Mouse (Mus musculus) liver (tissue): ENCODE data around the gene Unc119b.
A peak's percentile ranks its signal among the peaks of the same experiment; 100 is the strongest.
"Not testable (repeated sequence)": the region's sequence is repeated elsewhere in the genome, so short reads cannot be mapped to it uniquely, and the experiment has no call there.

ENCODE experiments used
- DNase-seq: peaks from one replicate; pipeline ENCODE4 v3.0.0-alpha.2; 2020; ENCODE audit warnings: mixed read lengths

Unc119b gene

DNA sequence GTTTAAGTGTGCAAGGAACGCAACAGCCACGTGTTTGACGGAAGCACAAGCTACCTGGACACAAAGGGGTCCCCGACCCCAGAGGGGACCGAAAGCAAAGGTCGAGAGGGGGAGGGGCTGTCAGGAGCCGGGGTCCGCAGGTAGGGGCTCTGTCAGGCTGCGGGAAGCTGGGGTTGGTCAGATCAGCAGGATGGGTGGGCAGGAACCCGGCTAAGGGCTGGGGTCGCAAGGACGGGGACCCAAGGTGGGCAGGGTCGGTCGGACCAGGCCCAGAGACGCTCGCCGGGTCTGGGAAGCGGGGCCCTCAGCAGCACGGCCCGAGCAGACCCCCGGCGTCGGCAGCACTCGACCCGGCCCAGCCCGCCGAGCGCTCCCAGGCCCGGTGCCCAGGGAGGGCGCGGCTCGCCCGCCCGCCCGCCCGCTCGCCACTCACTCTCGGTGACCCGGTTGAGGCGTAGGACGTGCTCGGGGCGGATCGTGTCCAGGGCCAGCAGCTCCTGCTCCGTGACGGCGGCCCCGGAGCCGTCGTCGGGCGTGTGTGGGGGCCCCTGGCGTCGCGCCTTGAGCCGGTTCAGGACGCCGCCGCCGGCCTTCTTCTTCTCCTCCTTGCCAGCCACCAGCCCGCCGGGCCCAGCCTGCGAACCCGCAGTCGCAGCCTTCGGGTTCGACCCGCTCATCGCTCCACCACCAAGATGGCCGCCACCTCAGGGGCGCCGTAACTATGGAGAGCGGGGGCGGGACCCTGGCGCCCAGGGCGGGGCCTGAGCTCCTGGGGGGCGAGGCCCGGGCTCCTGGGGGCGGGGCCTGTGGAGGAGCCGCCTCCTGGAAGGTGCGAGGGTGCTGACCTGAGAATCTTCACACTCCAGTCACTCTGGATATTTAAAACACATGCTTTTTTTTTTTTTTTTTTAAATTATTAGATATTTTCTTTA, at the start of gene Unc119b:
Gene Unc119b, minus strand, starts transcription at position 742 of the 932 bp plus-strand sequence.
- peak; percentile 92 for DNase-seq

DNA sequence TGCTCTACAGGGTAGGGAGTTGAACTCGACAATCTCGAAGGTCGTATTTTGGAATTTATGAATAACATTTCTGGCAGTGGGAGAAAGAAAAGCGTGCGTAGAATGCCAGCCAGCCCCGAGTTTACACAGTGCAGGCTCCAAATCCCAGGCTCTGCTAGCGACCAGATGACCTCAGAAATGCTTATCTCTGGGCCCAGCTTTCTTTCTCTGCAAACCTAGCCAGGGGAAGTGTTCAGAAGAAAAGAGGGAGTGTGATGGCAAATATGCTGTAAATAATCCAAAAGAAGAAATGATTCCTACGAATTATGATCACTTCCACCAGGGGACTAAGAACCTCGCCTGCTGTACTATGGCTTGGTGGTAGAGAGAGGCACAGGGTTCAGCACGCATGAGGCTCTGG, 48.7 kb upstream of the Unc119b start:
- DNase-seq, result no peak

DNA sequence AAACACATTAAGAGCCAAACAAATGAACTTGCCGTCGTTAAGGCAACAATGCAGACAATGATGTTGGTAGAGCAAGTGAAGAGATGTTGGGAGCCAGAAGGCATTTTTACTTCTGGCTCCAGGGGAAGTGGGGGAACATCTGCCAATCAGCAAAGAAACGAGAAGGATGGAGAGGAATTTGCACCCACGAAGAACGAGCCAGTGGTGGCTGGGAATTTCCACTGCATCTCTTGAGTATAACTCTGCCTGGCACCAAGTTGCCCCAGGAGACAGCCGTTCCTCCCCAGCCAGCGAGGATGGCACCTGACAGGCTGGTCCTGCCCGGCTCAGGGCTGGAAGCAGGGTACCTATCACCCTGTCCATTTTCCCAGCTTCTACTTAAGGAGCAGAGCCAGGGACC, 48.1 kb upstream of the Unc119b start:
- no peak for DNase-seq

DNA sequence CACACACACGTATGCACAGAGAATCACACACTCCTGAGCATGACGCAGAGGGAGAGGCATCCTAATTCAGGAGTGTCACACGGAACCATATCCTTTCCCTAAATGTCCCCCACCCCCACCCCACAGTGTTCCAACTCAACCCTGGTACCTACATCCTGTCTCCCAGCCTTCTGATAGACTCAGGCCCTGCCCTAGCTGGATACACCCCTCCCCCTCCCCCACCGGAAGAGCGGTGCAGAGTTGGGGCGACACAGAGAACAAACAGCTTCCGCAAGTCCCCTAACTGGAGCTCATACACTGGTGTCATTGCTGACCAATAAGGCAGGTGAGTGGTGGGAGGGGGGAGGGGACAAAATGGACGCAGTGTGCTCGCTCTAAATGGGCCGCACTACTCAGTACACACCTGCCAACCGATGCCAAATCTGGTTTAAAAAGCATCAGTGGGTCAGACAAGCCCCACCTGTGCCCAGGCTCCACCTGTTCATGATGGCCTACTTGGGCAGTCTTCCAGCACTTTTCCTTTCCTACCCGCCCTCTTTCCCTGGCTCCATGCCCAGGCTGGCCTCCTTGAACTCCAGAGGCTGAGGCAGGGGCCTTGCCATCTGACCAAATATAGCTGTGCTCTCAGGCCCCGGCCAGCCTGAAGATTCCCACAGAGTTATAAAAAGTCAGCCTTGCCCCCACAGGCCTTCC, 46.6 kb upstream of the Unc119b start:
- no peak for DNase-seq

DNA sequence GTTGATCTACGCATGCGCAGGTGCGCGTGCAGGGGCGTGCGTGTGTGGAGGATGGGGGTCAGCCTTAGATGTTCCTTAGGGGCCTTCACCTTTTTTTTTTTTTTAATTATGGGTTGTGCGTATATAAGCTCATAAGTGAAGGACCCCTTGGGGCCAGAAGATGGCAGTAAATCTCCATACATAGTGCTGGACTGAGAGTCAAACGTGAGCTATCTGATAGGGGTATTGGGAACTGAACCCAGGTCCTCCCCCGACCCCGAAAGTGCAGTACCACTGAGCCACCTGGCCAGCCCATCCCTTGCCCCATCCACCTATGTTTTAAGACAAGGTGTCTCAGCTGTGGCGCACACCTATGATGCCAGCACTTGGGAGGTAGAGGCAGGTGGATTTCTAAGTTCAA, 44.8 kb upstream of the Unc119b start:
- DNase-seq, result no peak

DNA sequence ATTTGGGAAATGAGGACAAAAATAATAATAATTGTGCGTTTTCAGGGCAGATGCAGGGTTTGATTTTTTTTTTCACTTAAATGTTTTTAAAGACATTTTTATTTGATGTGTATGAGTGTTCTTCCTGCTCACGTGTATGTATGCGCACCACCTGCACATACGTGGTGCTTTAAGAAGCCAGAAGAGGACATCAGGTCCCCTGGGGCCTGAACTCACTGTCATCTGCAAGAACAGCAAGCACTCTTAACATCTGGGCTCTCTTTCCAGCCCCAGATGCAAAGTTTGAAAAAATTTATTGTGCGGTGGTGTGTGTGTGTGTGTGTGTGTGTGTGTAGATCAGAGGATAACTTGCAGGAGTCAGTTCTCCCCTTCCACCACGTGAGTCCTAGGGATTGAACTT, 43.1 kb upstream of the Unc119b start:
- DNase-seq, result no peak

DNA sequence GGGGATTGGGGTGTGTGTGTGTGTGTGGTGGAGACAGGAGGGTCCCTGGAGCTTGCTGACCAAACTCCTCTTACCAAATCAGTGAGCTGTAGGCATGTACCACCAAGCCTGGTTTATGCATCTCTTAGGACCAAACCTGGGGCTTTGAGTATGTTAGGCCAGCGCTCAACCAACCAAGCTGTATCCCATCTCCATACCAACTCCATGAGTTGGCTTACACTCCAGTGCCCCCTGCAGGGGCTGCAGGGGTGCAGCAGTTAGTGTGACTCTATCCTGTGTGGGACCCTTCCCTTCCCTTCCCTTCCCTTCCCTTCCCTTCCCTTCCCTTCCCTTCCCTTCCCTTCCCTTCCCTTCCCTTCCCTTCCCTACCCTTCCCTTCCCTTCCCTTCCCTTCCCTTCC, 39.8 kb upstream of the Unc119b start:
- no peak for DNase-seq

DNA sequence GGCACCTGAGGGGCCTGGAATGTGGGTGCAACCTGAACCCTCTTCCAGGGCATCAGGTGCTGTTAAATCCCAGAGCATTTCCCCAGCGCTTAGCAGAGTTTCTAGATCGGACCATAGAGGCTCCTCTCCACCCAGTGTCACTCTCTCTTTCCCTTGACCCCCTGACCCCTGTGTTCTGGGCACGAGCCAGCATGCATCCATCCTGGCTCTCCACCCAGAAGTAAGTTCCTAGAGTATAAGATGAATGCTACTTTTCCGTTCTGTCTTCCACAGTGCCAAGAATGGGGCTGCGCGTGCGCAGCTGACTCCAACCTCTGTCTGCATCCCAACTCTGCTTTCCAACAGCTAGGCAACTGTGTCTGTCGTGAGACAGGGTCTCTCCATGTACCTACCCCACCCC, 35.4 kb upstream of the Unc119b start:
- no peak for DNase-seq

DNA sequence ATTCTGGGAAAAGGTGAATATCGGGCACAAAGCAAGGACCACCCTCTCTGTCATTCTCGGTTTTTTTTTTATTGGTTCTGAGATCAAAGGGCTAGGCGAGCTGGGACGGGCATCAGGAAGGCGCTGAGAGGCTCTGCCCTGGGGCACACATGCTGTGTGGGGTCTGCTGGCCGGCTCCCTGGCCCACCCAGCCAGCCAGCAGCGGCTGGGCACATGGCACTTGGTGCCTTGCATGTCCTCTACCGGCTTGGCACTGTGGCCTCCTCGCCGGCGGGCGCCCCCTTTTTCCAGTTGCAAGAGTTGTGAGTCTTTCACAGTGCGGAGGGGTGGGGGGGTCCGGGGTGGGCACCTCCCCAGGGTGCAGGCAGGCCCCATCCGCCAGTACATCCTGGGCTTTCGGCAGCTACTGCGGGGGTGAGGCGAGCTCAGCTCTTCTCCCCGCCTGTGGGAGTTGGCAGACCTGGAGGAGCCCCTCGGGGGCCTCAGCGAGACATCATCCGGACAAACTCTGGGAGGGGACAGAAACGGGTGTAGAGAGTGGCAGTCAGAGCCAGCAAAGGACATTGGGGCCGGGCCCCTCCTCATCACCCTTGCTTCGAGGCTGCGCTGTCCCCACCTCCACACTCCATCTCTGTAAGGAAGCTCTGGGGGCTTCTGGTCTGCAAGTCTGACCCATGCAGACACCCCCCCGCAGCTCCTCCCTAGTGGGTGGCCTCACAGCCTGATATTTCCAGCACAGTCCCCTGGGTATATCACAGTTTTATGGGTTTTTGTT, 34.1 kb upstream of the Unc119b start:
- no peak for DNase-seq

DNA sequence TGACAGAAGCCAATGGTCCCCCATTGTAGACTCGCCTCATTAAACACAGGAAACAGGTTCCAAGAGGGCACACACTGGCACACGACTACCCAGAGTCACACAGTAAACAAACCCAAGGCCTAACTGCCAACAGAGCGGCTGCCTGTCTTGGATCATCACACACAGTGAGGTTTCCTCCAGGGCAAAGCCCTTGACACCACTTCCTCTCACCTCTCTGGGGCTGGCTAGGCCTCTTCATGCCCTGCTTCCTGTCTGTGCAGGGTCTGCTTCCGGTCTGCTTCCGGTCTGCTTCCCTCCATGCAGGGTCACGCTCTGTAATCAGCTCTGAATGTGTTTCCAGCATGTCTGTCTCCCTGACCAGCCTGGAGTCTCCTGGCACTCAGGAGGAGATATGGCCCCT, 32.6 kb upstream of the Unc119b start:
- peak; percentile 29 for DNase-seq

DNA sequence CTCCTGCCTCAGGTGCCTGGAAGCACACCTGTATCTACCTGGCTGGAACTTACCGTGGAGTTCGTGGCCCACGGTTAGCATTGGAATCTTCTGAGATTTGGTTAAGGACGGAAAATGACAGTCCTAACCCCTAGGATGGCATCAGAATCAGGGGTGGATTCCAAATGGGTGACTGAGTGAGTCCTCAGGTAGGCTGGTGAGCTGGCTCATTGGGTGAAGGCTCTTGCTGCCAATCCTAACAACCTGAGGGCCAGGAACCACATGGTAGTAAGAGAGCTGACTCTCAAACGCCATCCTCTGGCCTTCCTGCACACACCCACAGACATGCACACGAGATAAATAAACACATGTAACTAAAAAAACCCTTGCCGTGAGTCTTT, 32.0 kb upstream of the Unc119b start:
- DNase-seq, result no peak

DNA sequence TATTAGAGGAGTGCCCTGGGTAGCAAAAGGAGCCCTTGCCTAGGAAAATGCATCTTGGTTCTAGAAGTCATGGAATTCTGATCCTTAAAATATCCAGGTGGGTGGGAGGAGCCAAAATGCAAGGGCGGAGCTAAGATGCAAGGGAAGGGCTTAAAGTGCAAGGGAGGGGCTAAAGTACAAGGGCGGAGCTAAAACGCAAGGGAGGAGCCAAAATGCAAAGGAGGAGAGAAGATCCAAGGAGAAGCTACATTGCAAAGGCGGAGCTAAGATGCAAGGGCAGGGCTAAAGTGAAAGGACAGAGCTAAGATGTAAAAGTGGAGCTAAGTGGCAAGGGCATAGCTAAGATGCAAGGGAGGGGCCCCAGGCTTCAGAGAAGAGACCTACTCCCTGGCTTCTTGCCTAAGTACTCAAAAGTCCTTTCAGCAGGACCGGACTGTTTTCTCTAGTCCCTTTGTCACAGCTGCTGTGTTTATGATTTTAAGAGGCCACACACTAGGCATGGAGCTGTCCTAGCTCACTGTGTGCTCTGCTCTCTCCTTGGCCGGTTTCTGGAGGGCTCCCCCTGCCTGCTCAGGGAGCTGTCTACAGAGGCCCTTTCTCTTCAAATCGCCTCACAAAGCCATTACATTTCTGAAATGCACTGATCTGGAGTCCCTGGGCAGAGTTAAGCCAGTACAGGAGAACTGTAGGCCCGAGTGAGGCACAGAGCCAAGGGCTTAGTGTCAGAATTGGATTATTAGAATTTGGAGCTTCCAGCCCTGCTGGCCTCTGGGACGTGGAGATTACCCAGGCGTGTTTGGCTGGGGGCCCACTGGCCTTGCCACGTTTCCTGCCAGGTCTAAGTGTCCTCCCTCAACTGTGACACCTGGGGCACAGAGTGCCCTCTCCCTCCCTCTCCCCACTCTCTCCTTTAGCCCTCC, 31.4 kb upstream of the Unc119b start:
- peak; percentile 23 for DNase-seq

DNA sequence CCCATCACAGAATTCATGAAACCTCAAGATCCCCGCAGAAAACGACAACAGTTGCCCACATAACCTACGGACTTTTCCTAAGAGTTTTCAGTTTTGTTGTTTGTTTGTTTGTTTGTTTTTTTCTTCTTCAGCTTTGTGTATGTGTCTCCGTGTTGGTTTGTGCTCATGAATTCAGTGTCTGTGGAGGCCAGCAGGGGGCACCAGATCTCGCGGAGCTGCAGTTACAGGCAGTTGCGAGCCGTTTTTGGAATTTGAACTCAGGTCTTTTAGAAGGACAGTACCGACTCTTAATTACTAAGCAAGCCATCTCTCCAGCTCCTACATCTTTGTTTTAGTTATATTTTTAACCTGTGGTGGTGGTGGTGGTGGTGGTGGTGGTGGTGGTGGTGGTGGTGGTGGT, 30.6 kb upstream of the Unc119b start:
- DNase-seq, result peak; percentile 50

DNA sequence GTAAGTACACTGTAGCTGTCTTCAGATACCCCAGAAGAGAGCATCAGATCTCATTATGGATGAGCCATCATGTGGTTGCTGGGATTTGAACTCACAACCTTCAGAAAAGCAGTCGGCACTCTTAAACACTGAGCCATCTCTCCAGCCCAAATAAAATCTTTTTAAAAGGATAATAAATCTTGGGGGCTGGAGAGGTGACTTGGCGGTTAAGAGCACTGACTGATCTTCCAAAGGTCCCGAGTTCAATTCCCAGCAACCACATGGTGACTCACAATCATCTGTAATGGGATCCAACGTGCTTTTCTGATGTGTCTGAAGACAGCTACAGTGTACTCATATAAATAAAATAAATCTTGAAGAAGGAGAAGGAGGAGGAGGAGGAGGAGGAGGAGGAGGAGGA, 29.7 kb upstream of the Unc119b start:
- DNase-seq, result not testable (repeated sequence)

DNA sequence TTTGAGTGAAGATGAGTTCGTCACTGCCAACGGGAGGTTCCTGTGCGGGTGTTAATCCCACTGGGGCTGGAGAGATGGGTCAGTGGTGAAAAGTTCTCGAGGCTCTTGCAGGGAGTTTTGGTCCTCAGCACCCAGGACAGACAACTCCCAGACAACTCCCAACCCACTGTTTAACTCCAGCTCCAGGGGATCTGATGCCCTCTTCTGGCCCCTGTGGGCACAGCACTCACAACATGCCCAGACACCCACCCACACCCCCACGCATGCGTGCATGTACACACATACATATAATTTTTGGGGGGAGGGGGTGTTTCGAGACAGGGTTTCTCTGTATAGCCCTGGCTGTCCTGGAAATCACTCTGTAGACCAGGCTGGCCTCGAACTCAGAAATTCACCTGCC, 28.8 kb upstream of the Unc119b start:
- peak; percentile 60 for DNase-seq

DNA sequence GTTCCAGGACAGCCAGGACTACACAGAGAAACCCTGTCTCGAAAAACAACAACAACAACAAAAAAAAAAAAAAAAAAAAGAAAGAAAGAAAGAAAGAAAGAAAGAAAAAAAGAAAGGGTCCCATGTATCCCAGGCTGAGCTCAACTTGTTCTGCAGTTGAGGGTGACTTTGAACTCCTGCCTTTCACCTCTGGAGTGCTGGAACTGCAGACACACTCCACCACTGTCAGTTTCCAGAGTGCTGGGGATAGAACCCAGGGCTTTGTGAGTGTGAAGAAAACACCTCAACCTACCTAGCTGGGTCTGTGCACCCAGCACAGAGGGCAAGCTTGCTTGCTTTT, 27.1 kb upstream of the Unc119b start:
- not testable (repeated sequence) for DNase-seq

DNA sequence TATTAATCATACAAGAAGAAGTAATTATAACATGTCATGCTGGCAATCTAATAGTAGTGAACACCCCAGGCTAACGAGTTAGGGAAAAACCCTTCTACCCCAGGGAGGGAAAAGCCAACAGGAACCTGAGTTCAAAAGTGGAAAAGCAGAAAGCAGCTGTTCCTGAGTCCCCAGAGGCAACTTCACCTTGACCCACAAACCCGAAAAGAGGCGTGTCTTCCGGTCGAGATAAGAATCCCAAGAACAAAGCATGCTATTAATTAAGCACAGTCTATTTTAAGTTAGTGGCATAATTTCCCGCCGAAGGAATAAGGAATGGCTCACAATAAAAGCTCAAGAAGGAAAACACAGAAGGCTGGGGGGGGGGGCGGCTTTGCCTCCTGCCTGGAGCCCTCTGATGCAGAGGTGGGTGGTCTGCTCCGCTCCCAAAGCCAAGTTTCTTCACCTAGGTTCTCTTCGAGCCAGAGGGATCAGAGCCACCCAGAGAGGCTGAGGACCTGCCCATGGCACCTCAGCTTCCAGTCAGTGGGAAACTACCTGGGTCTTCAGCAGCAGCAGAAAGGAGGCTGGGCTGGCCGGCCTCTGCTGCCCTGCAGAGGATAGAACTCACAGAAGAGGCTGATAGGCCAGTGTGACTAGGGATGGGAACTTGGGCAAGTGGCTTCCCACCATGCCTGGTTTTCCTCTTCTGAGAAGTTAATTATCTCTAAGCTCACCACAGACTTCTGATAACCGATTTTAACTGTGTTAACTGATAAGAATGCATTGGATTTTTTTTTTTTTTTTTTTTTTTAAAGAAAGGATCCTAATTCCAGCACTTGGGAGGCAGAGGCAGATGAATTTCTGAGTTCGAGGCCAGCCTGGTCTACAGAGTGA, 26.5 kb upstream of the Unc119b start:
- DNase-seq, result no peak

DNA sequence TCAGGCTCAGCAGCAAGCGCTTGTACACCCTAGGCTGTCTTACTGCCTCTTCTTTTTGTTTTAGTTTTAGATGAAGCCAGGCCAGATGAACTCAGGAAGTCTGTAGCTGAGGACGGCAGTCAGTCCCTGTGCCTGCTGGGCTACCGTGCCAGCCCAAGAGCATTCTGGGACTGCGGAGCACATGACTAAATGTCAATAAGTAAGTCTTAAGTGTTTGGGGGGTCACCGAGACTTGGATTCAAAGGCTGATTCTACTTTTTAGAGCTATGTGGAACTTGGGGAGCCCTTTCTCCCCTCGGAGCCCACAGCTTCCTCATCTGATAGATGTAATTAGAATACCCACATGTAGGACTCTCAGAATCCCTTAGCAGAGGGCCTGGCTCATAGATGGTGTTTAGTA, 25.9 kb upstream of the Unc119b start:
- DNase-seq, result no peak

DNA sequence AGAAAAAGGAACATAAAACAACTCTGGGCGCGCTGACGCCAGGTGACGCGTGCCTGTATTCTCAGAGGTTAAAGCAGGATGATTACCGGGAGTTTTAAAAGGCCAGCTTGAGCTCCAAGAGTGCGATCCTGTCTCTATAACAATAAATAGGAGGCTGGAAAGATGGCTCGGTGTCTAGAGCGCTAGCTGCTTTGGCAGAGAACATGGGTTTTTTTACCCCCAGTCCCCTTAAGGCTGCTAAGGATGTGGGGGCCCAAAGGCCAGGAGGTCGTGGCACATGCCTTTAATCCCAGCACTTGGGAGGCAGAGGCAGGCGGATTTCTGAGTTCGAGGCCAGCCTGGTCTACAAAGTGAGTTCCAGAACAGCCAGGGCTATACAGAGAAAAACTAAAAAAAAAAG, 24.4 kb upstream of the Unc119b start:
- no peak for DNase-seq

DNA sequence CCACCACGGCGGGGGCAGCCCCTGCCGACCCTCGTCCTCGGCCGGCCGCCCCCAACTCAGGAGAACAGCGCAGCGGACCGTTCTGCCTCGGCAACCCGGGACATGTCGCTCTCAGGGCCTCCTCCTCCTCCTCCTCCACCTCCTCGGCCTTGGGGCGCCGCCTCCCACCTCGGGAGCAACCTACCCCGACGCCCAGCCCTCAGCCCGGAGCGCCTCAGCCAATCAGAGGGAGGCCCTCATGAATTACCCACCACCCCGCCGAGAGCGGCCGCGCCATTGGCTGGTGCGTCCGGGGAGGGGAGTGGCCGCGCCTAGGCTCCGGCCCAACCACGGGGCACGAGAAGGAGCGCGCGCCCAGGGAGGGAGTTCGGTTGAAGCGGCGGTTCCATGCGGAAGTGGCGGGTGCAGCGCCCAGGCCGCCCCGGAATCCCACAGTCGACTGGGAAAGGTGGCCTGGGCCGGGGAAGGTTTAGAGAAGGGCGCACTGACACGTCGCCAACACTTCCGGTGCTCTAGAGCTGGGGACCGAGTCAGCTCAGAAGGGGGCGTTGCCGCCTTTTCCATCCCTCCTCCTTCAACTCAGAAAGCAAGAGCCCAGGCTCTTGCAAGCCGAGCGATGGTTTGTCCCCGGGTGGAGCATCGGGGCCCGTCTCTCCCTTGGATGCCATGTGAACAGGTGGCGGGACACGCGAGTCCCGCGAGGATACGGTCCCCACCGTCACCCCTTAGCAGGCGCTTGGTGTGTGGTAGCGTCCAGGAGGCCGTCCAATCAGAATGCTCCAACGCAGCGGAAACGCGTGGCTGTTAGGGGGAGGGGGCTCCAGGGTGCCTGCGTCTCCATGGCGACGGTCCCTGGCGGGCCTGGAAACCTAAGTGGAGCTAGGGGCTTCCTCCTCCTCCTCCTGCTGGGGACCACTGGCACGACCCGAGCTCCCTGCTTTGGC, 23.5 kb upstream of the Unc119b start, which contains the start of gene Mlec:
Gene Mlec, minus strand, starts transcription at position 140 of the 944 bp plus-strand sequence.
- peak; percentile 99 for DNase-seq
